Mouse (Mus musculus): Measurements from ENCODE around the gene Pias3.
A peak's percentile ranks its signal among the peaks of the same experiment; 100 is the strongest.
"Not testable (repeated sequence)": the region's sequence is repeated elsewhere in the genome, so short reads cannot be mapped to it uniquely, and the experiment has no call there.

Pias3 gene

DNA sequence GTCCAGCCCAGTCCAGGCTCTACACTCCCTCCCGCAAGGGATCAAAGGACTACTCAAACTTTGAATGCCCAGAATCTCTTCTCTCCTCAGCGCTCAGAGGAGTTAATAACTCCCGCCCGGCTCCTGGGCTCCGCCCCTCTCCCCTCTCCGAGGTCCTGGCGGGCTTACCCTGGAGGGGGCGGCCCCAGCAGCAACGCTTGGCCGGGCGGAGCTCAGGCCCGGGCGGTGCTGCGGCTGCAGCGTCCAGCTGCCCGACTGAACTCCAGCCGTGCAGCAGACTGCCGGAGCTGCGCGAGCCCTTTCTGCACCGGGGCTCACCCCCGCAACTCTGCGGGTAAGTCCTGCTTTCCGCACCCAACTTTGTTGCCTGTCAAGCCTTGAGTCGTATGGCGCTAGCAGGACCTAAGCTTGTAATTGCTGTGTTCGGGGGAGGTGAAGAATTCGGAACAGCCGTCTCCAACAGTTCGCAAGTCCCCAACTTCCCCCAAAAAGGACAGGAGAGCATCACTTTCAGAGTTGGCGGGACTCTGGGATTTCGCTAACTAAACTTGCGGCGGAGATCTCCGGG is at the start of gene Pias3:
Gene Pias3 (plus strand): TSS at position 187 of the 568 bp plus-strand sequence.
- peak; percentile 93 for DNase-seq (ENCODE audit: extremely low read depth, insufficient read length, low spot score)

DNA sequence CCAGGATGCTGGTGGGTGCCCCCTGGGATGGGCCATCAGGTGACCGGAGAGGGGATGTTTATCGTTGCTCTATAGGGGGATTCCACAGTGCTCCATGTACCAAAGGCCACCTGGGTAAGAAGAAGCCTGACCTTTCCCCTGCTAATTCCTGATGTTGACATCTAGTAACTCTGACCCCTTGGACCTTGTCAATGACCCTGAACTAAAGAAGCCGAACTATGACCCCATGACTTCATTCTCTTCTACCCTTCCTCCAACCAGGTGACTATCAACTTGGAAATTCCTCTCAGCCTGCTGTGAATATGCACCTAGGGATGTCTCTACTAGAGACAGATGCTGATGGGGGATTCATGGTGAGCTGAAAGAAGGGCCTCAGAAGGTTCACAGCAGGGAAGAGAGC is 48.8 kb upstream of the Pias3 start:
- DNase-seq (ENCODE audit: extremely low read depth, insufficient read length, low spot score): no peak

DNA sequence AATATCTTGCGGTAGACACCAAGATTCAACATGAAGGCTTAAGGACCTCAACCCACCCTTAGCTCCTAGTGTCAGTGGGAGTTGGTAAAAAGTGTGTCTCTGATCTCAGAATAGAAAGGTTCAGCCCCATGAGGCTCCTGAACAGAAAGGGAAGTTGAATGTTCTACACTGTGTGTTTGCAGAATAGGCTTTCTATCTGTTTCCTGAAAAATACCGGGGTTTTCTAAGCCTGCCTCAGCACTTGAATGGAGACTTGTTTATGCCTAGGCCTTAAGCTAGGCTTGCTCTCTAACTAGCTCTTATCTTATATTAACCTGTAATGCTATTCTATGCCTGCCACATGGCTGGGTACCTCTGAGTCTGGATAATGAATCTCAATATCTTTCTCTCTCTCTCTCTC is 35.3 kb upstream of the Pias3 start:
- DNase-seq (ENCODE audit: extremely low read depth, insufficient read length, low spot score): no peak

DNA sequence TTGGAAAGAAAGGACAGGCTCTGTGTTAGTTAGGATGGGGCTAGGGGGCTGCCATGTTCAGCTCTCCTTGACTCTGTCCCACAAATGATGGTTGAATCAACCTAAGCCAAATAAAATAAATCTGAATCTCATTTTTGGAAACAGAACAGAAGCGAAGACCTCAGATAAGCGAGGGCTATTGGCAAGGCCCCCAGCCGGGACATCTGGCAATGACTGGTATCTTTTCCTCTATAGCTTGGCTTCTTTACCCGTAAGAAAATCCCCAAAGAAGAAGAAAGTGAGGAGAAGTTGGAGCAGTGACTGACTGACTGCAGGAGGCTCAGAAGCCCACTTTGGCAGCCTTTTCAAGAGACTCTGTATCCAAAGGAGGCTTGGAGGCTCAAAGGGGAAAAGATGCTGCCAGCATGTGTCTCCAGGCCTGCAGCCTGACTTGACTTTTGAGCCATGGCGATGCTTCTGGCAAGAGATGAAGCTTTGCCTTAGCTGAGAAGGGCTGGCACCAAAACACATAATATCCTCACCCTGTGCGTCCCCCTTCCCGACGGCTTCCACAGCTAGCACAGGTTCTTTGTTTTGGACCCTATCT is 33.4 kb upstream of the Pias3 start:
- peak; percentile 29 for DNase-seq (ENCODE audit: extremely low read depth, insufficient read length, low spot score)

GRCm38 (mm10) chr3:96663432-96664239 is 32.5 kb upstream of the Pias3 start:
- DNase-seq (ENCODE audit: extremely low read depth, insufficient read length, low spot score): peak; percentile 87

DNA sequence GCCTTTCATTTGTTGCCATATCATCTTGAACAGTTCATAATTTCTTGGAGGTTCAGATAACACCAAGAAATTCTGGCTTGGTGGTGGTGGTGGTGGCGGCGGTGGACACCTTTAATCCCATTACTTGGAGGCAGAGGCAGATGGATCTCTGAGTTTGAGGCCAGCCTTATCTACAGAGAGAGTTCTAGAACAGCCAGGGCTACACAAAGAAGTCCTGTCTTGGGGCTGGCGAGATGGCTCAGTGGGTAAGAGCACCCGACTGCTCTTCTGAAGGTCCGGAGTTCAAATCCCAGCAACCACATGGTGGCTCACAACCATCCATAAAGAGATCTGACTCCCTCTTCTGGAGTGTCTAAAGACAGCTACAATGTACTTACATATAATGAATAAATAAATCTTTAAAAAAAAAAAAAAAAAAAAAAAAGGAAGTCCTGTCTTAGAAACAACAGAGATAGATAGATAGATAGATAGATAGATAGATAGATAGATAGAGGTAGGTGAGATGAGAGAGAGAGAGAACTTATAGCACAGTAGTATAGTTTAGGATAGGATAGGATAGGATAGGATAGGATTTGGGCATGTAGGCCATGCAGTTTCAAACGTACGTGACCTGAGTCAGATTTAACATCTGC is 30.3 kb upstream of the Pias3 start:
- DNase-seq (ENCODE audit: extremely low read depth, insufficient read length, low spot score): not testable (repeated sequence)

DNA sequence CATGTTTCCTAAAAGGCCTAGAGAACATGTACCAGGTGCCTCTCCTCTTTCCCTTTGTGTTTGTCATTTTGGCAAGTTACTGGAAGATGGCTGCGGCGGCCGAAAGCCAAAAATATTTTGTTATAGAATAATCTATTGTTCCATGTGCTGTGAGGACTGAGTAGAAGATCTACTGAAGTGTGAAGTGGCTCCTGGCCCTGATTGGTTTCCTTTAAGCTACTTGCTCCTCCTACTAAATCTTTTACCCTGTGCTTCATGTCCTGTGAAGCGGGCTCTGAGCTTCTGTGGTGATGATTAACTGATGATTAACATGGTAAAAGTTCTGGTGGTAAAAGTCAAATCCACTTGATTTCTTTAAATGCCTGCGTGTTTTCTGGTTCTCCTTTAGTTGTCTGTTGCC is 29.3 kb upstream of the Pias3 start:
- DNase-seq (ENCODE audit: extremely low read depth, insufficient read length, low spot score): no peak

DNA sequence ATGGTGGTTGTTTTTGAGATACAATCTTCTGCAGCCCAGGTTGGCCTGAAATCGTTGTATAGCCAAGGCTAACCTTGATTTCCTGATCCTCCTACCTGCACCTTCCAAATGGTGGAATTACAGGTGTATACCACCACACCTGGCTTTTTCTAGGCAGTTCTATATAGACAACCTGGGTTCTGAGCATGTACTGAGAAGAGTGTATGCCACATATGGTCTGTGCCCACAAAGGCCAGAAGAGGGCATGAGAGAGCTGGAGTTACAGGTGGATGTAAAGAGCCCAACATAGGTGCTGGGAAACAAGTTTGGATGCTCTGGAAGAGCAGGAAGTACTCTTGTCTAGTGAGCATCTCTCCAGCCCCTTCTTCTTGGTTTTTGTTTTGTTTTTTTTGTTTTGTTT is 28.9 kb upstream of the Pias3 start:
- DNase-seq (ENCODE audit: extremely low read depth, insufficient read length, low spot score): peak; percentile 38

DNA sequence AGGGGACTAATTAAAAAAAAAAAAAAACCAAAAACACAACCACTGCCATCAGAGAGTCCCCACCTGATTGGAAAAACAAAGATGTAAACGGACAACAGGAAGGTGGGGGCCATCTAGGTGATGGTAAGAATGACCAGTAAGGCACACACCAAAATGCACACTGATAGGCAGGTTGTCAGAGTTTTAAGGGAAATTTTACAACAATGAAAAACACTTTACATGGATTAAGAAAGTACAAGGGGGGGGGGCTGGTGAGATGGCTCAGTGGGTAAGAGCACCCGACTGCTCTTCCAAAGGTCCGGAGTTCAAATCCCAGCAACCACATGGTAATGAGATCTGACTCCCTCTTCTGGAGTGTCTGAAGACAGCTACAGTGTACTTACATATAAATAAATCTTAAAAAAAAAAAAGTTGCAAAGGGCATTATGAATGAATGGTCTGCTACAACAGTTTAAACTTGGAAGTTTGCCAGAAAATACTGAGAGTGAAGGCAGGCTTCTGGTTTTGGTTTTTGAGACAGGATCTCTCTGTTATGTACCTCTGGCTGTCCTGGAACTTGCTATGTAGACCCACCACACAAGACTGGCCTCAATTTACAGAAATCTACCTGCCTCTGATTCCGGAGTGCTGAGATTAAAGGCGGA is 27.6 kb upstream of the Pias3 start:
- no peak for DNase-seq (ENCODE audit: extremely low read depth, insufficient read length, low spot score)

DNA sequence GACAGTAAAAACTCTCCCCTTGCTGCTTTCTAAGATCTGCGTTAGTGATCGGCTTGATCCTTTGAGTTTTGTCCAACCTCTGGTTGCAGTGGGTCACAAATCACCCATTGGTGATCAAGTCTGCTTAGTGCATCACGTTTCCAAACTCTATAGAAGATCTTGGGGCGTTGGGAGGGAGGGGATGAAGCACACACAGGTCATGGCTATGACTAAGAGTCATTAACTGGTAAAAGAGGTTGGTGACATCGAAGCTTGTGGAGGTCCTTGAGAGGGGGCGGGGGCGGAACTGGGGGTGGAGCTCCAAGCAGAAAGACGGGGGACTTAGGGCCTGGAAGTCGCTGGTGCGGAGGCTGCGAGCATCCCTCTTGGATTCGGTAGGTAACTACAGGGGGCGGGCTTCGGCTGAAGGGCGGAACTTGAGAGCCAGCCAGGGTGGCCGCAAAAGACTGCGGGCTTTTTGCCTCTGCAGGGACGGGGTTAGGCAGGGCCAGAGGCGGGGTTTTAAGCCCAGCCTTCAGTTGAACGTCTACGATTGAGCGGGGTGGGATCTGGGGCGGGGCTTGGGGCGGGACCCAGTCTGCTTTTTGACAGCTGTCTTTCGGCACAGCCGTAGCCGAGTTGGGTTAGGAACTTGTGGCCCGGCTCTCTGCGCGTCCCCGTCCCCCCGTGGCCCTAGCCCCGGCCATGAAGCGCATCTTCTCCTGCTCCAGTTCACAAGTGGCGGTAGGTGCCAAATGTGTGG is 26.3 kb upstream of the Pias3 start, which contains the start of gene Ankrd35:
Gene Ankrd35 (plus strand): TSS at position 405 of the 742 bp plus-strand sequence.
- DNase-seq (ENCODE audit: extremely low read depth, insufficient read length, low spot score): peak; percentile 82

DNA sequence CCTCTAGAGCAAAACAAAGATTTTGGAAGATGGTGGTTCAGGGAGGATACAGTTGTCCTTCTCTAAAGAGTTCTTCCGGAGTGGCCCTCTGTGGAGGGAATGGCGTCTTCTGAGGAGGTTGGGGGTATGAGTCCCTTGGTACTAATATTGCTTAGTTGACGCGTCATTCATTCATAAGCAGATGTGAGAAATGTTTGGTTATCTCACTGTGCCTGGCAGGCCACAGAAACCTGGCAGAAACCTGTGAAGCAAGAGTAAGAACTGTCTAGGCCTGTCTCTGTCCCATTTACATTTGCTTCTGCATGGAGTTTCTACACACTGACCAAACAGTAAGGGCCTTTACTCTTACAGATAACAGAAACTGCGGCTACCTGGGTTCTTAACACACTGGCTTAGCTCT is 24.7 kb upstream of the Pias3 start:
- DNase-seq (ENCODE audit: extremely low read depth, insufficient read length, low spot score): no peak

- no peak for DNase-seq (ENCODE audit: extremely low read depth, insufficient read length, low spot score)
Measured at GRCm38 (mm10) chr3:96673514-96673913, 22.7 kb upstream of the Pias3 start.

DNA sequence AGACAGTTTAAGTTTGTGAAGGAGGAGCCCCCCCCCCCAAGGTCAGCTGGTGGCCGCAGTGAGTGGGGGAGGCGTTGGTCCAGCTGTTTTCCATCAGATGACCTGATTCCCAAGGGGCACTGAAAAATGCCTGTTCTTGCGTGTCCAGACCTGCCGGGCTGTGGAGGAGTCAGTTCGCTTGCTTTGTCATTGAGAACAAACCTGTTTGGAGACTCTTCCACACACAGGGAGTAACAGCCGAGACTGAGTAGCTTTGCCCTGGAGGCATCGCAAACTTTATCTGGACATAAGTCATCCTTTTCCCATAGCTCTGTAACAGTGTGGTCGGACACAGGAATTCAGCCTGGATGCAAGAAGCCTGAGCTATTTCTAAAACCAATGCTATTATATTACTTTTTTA is 21.7 kb upstream of the Pias3 start:
- DNase-seq (ENCODE audit: extremely low read depth, insufficient read length, low spot score): no peak

DNA sequence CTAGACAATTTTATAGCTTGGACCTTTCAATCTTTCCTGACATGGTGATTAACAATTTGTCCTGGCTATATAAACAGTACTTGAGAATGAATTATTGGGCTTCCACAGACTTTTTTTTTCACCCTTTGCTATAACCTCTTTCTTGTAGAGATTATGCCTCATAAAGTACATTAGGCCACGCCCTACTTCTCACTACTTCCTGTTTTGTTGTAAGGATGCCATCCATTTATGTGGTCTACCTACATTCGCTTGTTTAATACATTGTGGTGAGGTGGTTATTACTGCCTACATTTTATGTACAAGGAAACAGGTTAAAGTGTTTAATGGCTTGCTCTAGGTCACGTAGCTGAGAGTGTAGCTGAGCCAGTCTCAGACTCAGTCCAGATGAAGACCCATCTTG is 21.0 kb upstream of the Pias3 start:
- DNase-seq (ENCODE audit: extremely low read depth, insufficient read length, low spot score): no peak

DNA sequence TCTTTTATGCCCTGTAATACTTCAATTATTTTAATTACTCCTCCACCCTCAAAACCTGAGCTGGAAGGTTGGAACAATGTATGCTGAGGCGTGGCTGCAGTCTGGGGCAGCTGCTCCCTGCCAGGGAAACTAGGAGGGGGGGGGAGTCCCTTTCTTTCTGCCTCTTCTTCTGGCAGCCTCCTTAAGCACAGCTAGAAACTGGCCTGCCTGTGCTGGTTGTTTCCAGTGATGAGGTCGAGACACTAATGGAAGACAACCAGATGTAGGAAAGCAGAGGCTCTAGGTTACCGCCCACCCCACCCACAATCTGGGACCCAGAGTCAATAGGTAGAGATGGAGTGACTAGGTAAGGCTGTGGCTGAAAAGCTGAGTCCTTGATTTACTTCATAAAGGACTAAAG is 20.5 kb upstream of the Pias3 start:
- no peak for DNase-seq (ENCODE audit: extremely low read depth, insufficient read length, low spot score)

DNA sequence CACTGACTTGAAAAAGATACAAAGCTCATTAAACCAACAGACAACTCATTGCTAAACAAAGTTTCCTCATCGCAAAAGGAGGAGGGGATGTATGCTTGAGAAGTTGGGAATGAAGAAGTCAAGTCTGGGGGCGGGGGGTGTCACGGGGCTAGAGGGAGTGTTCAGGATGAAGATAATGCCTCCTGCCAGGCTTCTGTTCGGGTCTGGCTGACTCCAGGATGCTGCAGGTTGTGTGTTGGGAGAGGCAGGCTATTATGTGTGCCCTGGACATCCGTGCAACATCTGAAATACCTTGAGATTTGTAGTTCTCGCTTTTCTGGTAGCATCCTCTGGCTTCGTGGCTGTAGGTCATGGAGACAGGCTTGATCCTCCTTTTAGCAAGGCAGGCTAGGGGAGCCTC is 17.7 kb upstream of the Pias3 start:
- DNase-seq (ENCODE audit: extremely low read depth, insufficient read length, low spot score): no peak

- peak; percentile 52 for DNase-seq (ENCODE audit: extremely low read depth, insufficient read length, low spot score)
Measured at GRCm38 (mm10) chr3:96679159-96679674, 17.0 kb upstream of the Pias3 start.

- no peak for DNase-seq (ENCODE audit: extremely low read depth, insufficient read length, low spot score)
Measured at GRCm38 (mm10) chr3:96680269-96680956, 15.8 kb upstream of the Pias3 start.

GRCm38 (mm10) chr3:96683496-96683895 is 12.7 kb upstream of the Pias3 start:
- no peak for DNase-seq (ENCODE audit: extremely low read depth, insufficient read length, low spot score)
